In the genomic region with DNA sequence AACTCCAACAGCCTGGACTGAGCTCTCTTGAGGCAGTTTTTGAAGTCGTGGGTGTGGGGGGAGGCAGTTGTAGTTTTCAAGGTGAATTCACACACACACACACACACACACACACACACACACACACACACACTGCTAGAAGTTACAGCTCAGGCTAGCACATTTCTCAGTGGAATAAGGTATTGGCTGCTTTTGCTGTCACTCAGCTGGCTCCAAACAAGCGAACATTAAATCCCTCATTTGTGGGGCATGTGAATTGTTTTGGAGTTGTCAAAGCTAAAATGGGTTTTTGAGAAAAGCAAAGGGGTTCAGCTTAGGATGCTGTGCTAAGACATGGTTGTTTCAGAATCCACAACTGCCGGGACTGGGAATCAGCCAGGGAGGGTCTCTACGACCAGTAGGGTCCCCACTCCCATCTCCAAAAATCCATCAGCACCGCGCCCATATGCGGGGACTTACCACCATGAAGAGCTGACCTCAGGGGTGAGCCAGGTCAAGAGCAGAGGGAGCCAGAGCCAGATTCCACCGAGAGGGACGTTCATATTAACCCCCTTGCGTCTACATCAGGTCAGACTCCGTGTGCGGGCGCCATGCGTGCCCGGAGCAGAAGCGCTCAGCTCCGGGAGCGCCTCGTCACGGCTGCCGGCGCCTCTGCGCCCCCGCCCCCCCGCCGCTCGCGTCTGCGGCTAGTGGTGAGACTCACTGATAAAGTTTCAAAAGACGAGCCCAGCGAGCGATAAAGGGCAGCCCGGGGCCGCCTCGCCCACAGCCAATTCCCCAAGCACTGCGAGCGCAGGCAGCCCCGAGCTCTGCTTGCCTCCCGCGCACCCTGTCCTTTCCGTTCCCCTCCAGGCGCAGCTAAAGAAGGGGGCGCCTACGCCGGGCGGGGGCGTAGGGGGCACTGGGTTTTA, we compare ENCODE assay signal across 8 mouse cellular contexts. TPM values are rescaled to one million over a fixed set of nuclear protein-coding genes. Genes with fewer than 3 reads are reported as not detected.
A peak's percentile ranks its signal among the peaks of the same experiment; 100 is the strongest.
DNase-seq lines count a peak whose midpoint lies in the region; ATAC-seq and TF ChIP-seq lines count a peak whose summit lies in the region.

A gene (minus strand): TSS at position 840 of the 911 bp plus-strand sequence.

- peak; percentile 22; the same call in 1 of the 2 replicates for ATAC-seq in embryonic facial prominence, embryonic 11.5 days (replicated peaks; ENCODE audit: insufficient number of reproducible peaks, low FRiP score, low TSS enrichment, low read depth)
- peak; percentile 59; the same call in 1 of the 2 replicates for ATAC-seq in hindbrain, embryonic 12.5 days (ENCODE audit: low FRiP score)
- peak; percentile 52; the same call in 1 of the 2 replicates for ATAC-seq in liver, embryonic 16.5 days (ENCODE audit: low read depth)

- H3K36me3 ChIP-seq in ES-Bruce4 (ENCODE audit: control insufficient read depth, insufficient read depth, low read length, poor library complexity, severe bottlenecking): no peaks in the 10 kb centered on the region
- no peaks in the 10 kb centered on the region for H3K36me3 ChIP-seq in embryonic facial prominence, embryonic 11.5 days (replicated peaks; ENCODE audit: control insufficient read depth, insufficient read depth, low read depth, low read length)
- no peaks in the 10 kb centered on the region for H3K36me3 ChIP-seq in hindbrain, embryonic 12.5 days
- no peaks in the 10 kb centered on the region for H3K36me3 ChIP-seq in liver, embryonic 16.5 days (ENCODE audit: control insufficient read depth, insufficient read depth)

- under 1% methylated on average over 47 of the region's 47 CpGs for WGBS in embryonic facial prominence, embryonic 11.5 days
- 1% methylated on average over 47 of the region's 47 CpGs for WGBS in hindbrain, embryonic 12.5 days
- under 1% methylated on average over 47 of the region's 47 CpGs for WGBS in liver, embryonic 16.5 days (ENCODE audit: insufficient replicate concordance)

- peak within 1 kb of the TSS; percentile 95 for H3K4me2 ChIP-seq in embryonic facial prominence, embryonic 11.5 days (ENCODE audit: low read depth, low read length)
- peak within 1 kb of the TSS; percentile 71 for H3K4me2 ChIP-seq in hindbrain, embryonic 12.5 days (replicated peaks)
- peak within 1 kb of the TSS; percentile 34 for H3K4me2 ChIP-seq in liver, embryonic 16.5 days (ENCODE audit: low read depth, low read length)

- peak; percentile 14 to 26 for DNase-seq in frontal cortex, postnatal 36 days (ENCODE audit: low spot score in 2 of 2)
- no peak for DNase-seq in frontal cortex, postnatal 10 days (ENCODE audit: low spot score in 2 of 2)
- peak; percentile 44 for DNase-seq in embryonic facial prominence, embryonic 11.5 days (ENCODE audit: low spot score)
- DNase-seq in right cerebral cortex, postnatal 4 days: peak; percentile 30
- no peak for DNase-seq in cerebellum, postnatal 36 days

- no peak within 1 kb of the TSS for H3K27ac ChIP-seq in ES-Bruce4 (ENCODE audit: insufficient read depth, low read length)
- no peak within 1 kb of the TSS for H3K27ac ChIP-seq in embryonic facial prominence, embryonic 11.5 days (replicated peaks; ENCODE audit: low read depth, low read length)
- no peak within 1 kb of the TSS for H3K27ac ChIP-seq in hindbrain, embryonic 12.5 days
- H3K27ac ChIP-seq in liver, embryonic 16.5 days (ENCODE audit: low read length): no peak within 1 kb of the TSS

- H3K4me3 ChIP-seq in ES-Bruce4 (ENCODE audit: low read depth, low read length): peak within 1 kb of the TSS; percentile 51
- H3K4me3 ChIP-seq in embryonic facial prominence, embryonic 11.5 days (ENCODE audit: low read depth, low read length): peak within 1 kb of the TSS; percentile 44
- peak within 1 kb of the TSS; percentile 47 for H3K4me3 ChIP-seq in hindbrain, embryonic 12.5 days
- peak within 1 kb of the TSS; percentile 33 for H3K4me3 ChIP-seq in liver, embryonic 16.5 days (ENCODE audit: low read depth, low read length)

- no peaks in the 10 kb centered on the region for H3K9me3 ChIP-seq in ES-Bruce4 (replicated peaks; ENCODE audit: control insufficient read depth, insufficient read depth, low read length, poor library complexity, severe bottlenecking)
- no peaks in the 10 kb centered on the region for H3K9me3 ChIP-seq in embryonic facial prominence, embryonic 11.5 days (replicated peaks; ENCODE audit: control insufficient read depth, low read length)
- H3K9me3 ChIP-seq in hindbrain, embryonic 12.5 days (replicated peaks): no peaks in the 10 kb centered on the region
- H3K9me3 ChIP-seq in liver, embryonic 16.5 days (replicated peaks; ENCODE audit: control insufficient read depth, low read length): no peaks in the 10 kb centered on the region

- TF ChIP-seq POLR2A in ES-Bruce4 (IDR thresholded peaks at IDR 0.05; ENCODE audit: insufficient read depth, low read length): no peak

- no peaks in the 10 kb centered on the region for H3K4me1 ChIP-seq in ES-Bruce4 (ENCODE audit: control insufficient read depth, insufficient read depth, low read length)
- H3K4me1 ChIP-seq in embryonic facial prominence, embryonic 11.5 days (ENCODE audit: control insufficient read depth, insufficient read depth, low read length): no peaks in the 10 kb centered on the region; the same call in 1 of the 2 replicates
- peaks cover 24% of the 10 kb centered on the region for H3K4me1 ChIP-seq in hindbrain, embryonic 12.5 days
- H3K4me1 ChIP-seq in liver, embryonic 16.5 days (ENCODE audit: control insufficient read depth, low read depth, low read length): no peaks in the 10 kb centered on the region

- H3K9ac ChIP-seq in ES-Bruce4 (ENCODE audit: low read depth, poor library complexity, severe bottlenecking): peak within 1 kb of the TSS; percentile 79
- H3K9ac ChIP-seq in embryonic facial prominence, embryonic 11.5 days (replicated peaks; ENCODE audit: low read length): peak within 1 kb of the TSS; percentile 43
- peak within 1 kb of the TSS; percentile 41 for H3K9ac ChIP-seq in hindbrain, embryonic 12.5 days
- H3K9ac ChIP-seq in liver, embryonic 16.5 days (ENCODE audit: low read depth, low read length): no peak within 1 kb of the TSS

- H3K27me3 ChIP-seq in ES-Bruce4 (ENCODE audit: control insufficient read depth, insufficient read depth, low read length, poor library complexity, severe bottlenecking): peaks cover 17% of the 10 kb centered on the region
- H3K27me3 ChIP-seq in embryonic facial prominence, embryonic 11.5 days (ENCODE audit: control insufficient read depth, insufficient read depth, low read length): peaks cover 19% of the 10 kb centered on the region
- peaks cover 49% of the 10 kb centered on the region for H3K27me3 ChIP-seq in hindbrain, embryonic 12.5 days
- H3K27me3 ChIP-seq in liver, embryonic 16.5 days (ENCODE audit: control insufficient read depth, insufficient read depth, low read depth, low read length): peaks cover 39% of the 10 kb centered on the region

- no peak for TF ChIP-seq EP300 in ES-Bruce4 (IDR thresholded peaks at IDR 0.05; ENCODE audit: insufficient read depth, low read depth, low read length)

- TF ChIP-seq CTCF in ES-Bruce4 (IDR thresholded peaks at IDR 0.05; ENCODE audit: low read depth, low read length): no peak

RNA-seq across cellular contexts. Expression of the gene that starts here (rescaled TPM):
- polyA plus RNA-seq in ES-Bruce4 (2011; ENCODE audit: insufficient read depth, insufficient read length, low read depth, missing spikeins): not detected in 2 replicates
- 1.1 and 1.4 TPM in 2 replicates for polyA plus RNA-seq in embryonic facial prominence, embryonic 11.5 days (2014; fragmentation: Nextera tagmentation; extraction: Ambion mirVana)
- 1.6 and 1.9 TPM in 2 replicates for polyA plus RNA-seq in hindbrain, embryonic 12.5 days (2016; fragmentation: Nextera tagmentation; extraction: Ambion mirVana)
- 2.1 and 2.3 TPM in 2 replicates for polyA plus RNA-seq in liver, embryonic 16.5 days (2015; fragmentation: Nextera tagmentation; extraction: Ambion mirVana)

Comparison
In these comparisons a context has a peak if more than half of its experiments do, and no peak if none do; other contexts are left out.
1. DNase-seq: peak in frontal cortex, postnatal 36 days (2 of 2), embryonic facial prominence, embryonic 11.5 days (single experiment) and right cerebral cortex, postnatal 4 days (single experiment); none in frontal cortex, postnatal 10 days (0 of 2) and cerebellum, postnatal 36 days (0 of 2).
2. H3K4me2 ChIP-seq: peak in every context shown above with its lines; median percentile 95 in embryonic facial prominence, embryonic 11.5 days; 71 in hindbrain, embryonic 12.5 days; 34 in liver, embryonic 16.5 days.
3. Peak in every context shown above with its lines, with median percentiles within 50 percentile points of each other: H3K4me3 ChIP-seq and ATAC-seq.